Mouse (Mus musculus) lung, embryonic 15.5 days (tissue): ENCODE measurements around the gene Lrrc75b. TPM values are rescaled to one million over a fixed set of nuclear protein-coding genes. Genes with fewer than 3 reads are reported as not detected.
A peak's percentile ranks its signal among the peaks of the same experiment; 100 is the strongest.

Experiments used
- ATAC-seq: fragments of 200-750 bp; cut with Nextera tagmentation; 2 replicates; pipeline ENCODE4 v1.8.0; 2017; ENCODE audit warnings: moderate number of reproducible peaks, borderline replicate concordance; ENCODE audit not compliant: low FRiP score, low TSS enrichment; ENCODE audit errors: extremely low read depth
- H3K27ac ChIP-seq: fragments of 300-500 bp; sonication (generic); 2 replicates; pipeline ENCODE4 v1.5.1; 2015; ENCODE audit warnings: moderate library complexity, mild to moderate bottlenecking, inconsistent platforms
- H3K27me3 ChIP-seq: fragments of 300-500 bp; sonication (generic); 2 replicates; pipeline ENCODE4 v1.6.1; 2015; ENCODE audit warnings: inconsistent platforms
- H3K36me3 ChIP-seq: fragments of 300-500 bp; sonication (generic); 2 replicates; pipeline ENCODE4 v1.6.1; 2015; ENCODE audit warnings: inconsistent platforms
- H3K4me1 ChIP-seq: fragments of 300-500 bp; sonication (generic); 2 replicates; pipeline ENCODE4 v1.6.1; 2015; ENCODE audit warnings: inconsistent platforms
- H3K4me2 ChIP-seq: fragments of 300-500 bp; sonication (generic); 2 replicates; pipeline ENCODE4 v1.6.1; 2015; ENCODE audit warnings: inconsistent platforms, mild to moderate bottlenecking, moderate library complexity
- H3K4me3 ChIP-seq: fragments of 300-500 bp; sonication (generic); 2 replicates; pipeline ENCODE4 v1.5.1; 2015; ENCODE audit warnings: mild to moderate bottlenecking, inconsistent platforms
- H3K9ac ChIP-seq: fragments of 300-500 bp; sonication (generic); 2 replicates; pipeline ENCODE4 v1.6.1; 2015; ENCODE audit warnings: inconsistent platforms
- H3K9me3 ChIP-seq: fragments of 300-500 bp; sonication (generic); 2 replicates; pipeline ENCODE4 v1.6.1; 2016; ENCODE audit warnings: inconsistent platforms
- WGBS: fragments of 180-500 bp; shearing (Covaris S2); methylation state at CpG from one replicate; pipeline ENCODE4 v1.1.7; 2015; 5-methylcytosine and 5-hydroxymethylcytosine counted together
- polyA plus RNA-seq: library from polyadenylated mRNA; unstranded; fragments of >200 nt; fragmentation: Nextera tagmentation; extraction: Ambion mirVana; gene quantifications from 2 replicates; pipeline ENCODE4 v1.2.1, GENCODE M21; 2015

The Lrrc75b gene
- polyA plus RNA-seq, 1 experiment from 2014 or later: 1.1 TPM

- Histone ChIP-seq H3K9ac (no peak overlapping the region), H3K4me2 (no peak overlapping the region)
Measured at GRCm38 (mm10) chr10:75566321-75566720, 6.2 kb upstream of the Lrrc75b start.

GRCm38 (mm10) chr10:75565906-75566305, 5.8 kb upstream of the Lrrc75b start:
- 59% methylated on average over 7 of the region's 7 CpGs for WGBS
- Histone ChIP-seq H3K4me2 (no peak overlapping the region), H3K4me1 (no peaks in the 10 kb centered on the region), H3K4me3 (no peak overlapping the region), H3K27ac (no peak overlapping the region), H3K9ac (no peak overlapping the region), H3K9me3 (no peaks in the 10 kb centered on the region), H3K27me3 (peaks cover 10% of the 10 kb centered on the region), H3K36me3 (no peaks in the 10 kb centered on the region)
- no peak for ATAC-seq

More at GRCm38 (mm10) chr10:75566321-75566720, 6.2 kb upstream of the Lrrc75b start:
- no peaks in the 10 kb centered on the region for H3K36me3 ChIP-seq
- no peaks in the 10 kb centered on the region for H3K4me1 ChIP-seq
- H3K27me3 ChIP-seq: peaks cover 5% of the 10 kb centered on the region
- WGBS: 83% methylated on average over 5 of the region's 5 CpGs
- H3K27ac ChIP-seq: no peak overlapping the region
- no peak for ATAC-seq
- no peak overlapping the region for H3K4me3 ChIP-seq
- no peaks in the 10 kb centered on the region for H3K9me3 ChIP-seq

GRCm38 (mm10) chr10:75565436-75565835, 5.3 kb upstream of the Lrrc75b start:
- Histone ChIP-seq H3K9ac (no peak overlapping the region), H3K27me3 (peaks cover 14% of the 10 kb centered on the region), H3K4me3 (no peak overlapping the region), H3K27ac (no peak overlapping the region), H3K9me3 (no peaks in the 10 kb centered on the region), H3K4me2 (no peak overlapping the region), H3K36me3 (no peaks in the 10 kb centered on the region), H3K4me1 (peaks cover 1% of the 10 kb centered on the region; the same call in 1 of the 2 replicates)
- no peak for ATAC-seq
- 55% methylated on average over 6 of the region's 6 CpGs for WGBS

- Histone ChIP-seq H3K36me3 (no peaks in the 10 kb centered on the region), H3K4me3 (no peak overlapping the region), H3K4me1 (peaks cover 7% of the 10 kb centered on the region), H3K9ac (no peak overlapping the region), H3K4me2 (no peak overlapping the region), H3K27ac (no peak overlapping the region), H3K9me3 (no peaks in the 10 kb centered on the region), H3K27me3 (peaks cover 21% of the 10 kb centered on the region)
- WGBS: 85% methylated on average over 12 of the region's 12 CpGs
- no peak for ATAC-seq
Measured at GRCm38 (mm10) chr10:75564687-75565265, 4.6 kb upstream of the Lrrc75b start.

- ATAC-seq: no peak
- Histone ChIP-seq H3K27me3 (peaks cover 30% of the 10 kb centered on the region), H3K9ac (no peak overlapping the region), H3K4me1 (peaks cover 17% of the 10 kb centered on the region), H3K36me3 (no peaks in the 10 kb centered on the region), H3K4me2 (no peak overlapping the region), H3K27ac (no peak overlapping the region), H3K9me3 (no peaks in the 10 kb centered on the region), H3K4me3 (no peak overlapping the region)
- WGBS: 73% methylated on average over 8 of the region's 8 CpGs
Measured at GRCm38 (mm10) chr10:75562596-75562995, 2.5 kb upstream of the Lrrc75b start.

GRCm38 (mm10) chr10:75561071-75561654, 1.0 kb upstream of the Lrrc75b start, which contains the start of gene Ggt1:
Ggt1 (plus strand) TSS chr10:75561604.
- H3K4me2 ChIP-seq: peak within 1 kb of the TSS; percentile 99; the same call in 1 of the 2 replicates
- no peaks in the 10 kb centered on the region for H3K36me3 ChIP-seq
- ATAC-seq: no peak
- H3K9me3 ChIP-seq: no peaks in the 10 kb centered on the region
- WGBS: 59% methylated on average over 10 of the region's 10 CpGs
- H3K9ac ChIP-seq: no peak within 1 kb of the TSS
- no peak within 1 kb of the TSS for H3K4me3 ChIP-seq
- no peak within 1 kb of the TSS for H3K27ac ChIP-seq
- peaks cover 30% of the 10 kb centered on the region for H3K27me3 ChIP-seq
- H3K4me1 ChIP-seq: peaks cover 24% of the 10 kb centered on the region

GRCm38 (mm10) chr10:75560549-75560899, 394 bp upstream of the Lrrc75b start:
- Histone ChIP-seq H3K27ac (no peak overlapping the region), H3K9ac (no peak overlapping the region), H3K4me1 (peaks cover 28% of the 10 kb centered on the region), H3K4me3 (peak overlapping the region; percentile 53), H3K9me3 (no peaks in the 10 kb centered on the region), H3K27me3 (peaks cover 30% of the 10 kb centered on the region), H3K36me3 (no peaks in the 10 kb centered on the region), H3K4me2 (peak overlapping the region; percentile 99)
- ATAC-seq: no peak
- WGBS: 18% methylated on average over 6 of the region's 6 CpGs

GRCm38 (mm10) chr10:75559041-75559675, 972 bp downstream of the Lrrc75b start:
- peaks cover 28% of the 10 kb centered on the region for H3K4me1 ChIP-seq
- no peaks in the 10 kb centered on the region for H3K36me3 ChIP-seq
- H3K27me3 ChIP-seq: peaks cover 30% of the 10 kb centered on the region
- H3K4me2 ChIP-seq: peak overlapping the region; percentile 99
- H3K4me3 ChIP-seq: peak overlapping the region; percentile 53
- no peak overlapping the region for H3K27ac ChIP-seq
- WGBS: 3% methylated on average over 14 of the region's 14 CpGs
- no peaks in the 10 kb centered on the region for H3K9me3 ChIP-seq
- no peak overlapping the region for H3K9ac ChIP-seq
- ATAC-seq: no peak

GRCm38 (mm10) chr10:75558515-75558914, 1.6 kb downstream of the Lrrc75b start:
- no peaks in the 10 kb centered on the region for H3K36me3 ChIP-seq
- H3K4me3 ChIP-seq: no peak overlapping the region
- no peak for ATAC-seq
- peaks cover 30% of the 10 kb centered on the region for H3K27me3 ChIP-seq
- peaks cover 28% of the 10 kb centered on the region for H3K4me1 ChIP-seq
- no peak overlapping the region for H3K4me2 ChIP-seq
- WGBS: 37% methylated on average over 3 of the region's 3 CpGs
- H3K27ac ChIP-seq: no peak overlapping the region
- H3K9me3 ChIP-seq: no peaks in the 10 kb centered on the region
- H3K9ac ChIP-seq: no peak overlapping the region

GRCm38 (mm10) chr10:75556026-75556425, 4.1 kb downstream of the Lrrc75b start:
- H3K9ac ChIP-seq: no peak overlapping the region
- 0 out of 2 replicates have a peak overlapping the region, but pooled peaks have one; percentile 4 for H3K4me2 ChIP-seq
- no peaks in the 10 kb centered on the region for H3K9me3 ChIP-seq
- H3K4me3 ChIP-seq: no peak overlapping the region
- ATAC-seq: 0 out of 2 replicates have a peak, but pooled peaks have one; percentile 15
- H3K4me1 ChIP-seq: peaks cover 43% of the 10 kb centered on the region
- H3K36me3 ChIP-seq: no peaks in the 10 kb centered on the region
- 38% methylated on average over 9 of the region's 9 CpGs for WGBS
- H3K27ac ChIP-seq: peak overlapping the region; percentile 63
- H3K27me3 ChIP-seq: peaks cover 22% of the 10 kb centered on the region

- Histone ChIP-seq H3K9me3 (no peaks in the 10 kb centered on the region), H3K4me3 (no peak overlapping the region), H3K9ac (no peak overlapping the region), H3K36me3 (no peaks in the 10 kb centered on the region), H3K4me2 (no peak overlapping the region), H3K4me1 (peaks cover 46% of the 10 kb centered on the region), H3K27me3 (peaks cover 17% of the 10 kb centered on the region), H3K27ac (0 out of 2 replicates have a peak overlapping the region, but pooled peaks have one; percentile 21)
- 59% methylated on average over 6 of the region's 6 CpGs for WGBS
- ATAC-seq: no peak
Measured at GRCm38 (mm10) chr10:75555557-75555956, 4.6 kb downstream of the Lrrc75b start.

GRCm38 (mm10) chr10:75554090-75554489, 6.0 kb downstream of the Lrrc75b start:
- WGBS: 90% methylated on average over 8 of the region's 8 CpGs
- H3K9me3 ChIP-seq: no peaks in the 10 kb centered on the region
- H3K9ac ChIP-seq: no peak overlapping the region
- no peak overlapping the region for H3K4me2 ChIP-seq
- no peak overlapping the region for H3K4me3 ChIP-seq
- no peaks in the 10 kb centered on the region for H3K36me3 ChIP-seq
- H3K27me3 ChIP-seq: peaks cover 3% of the 10 kb centered on the region; the same call in 1 of the 2 replicates
- H3K27ac ChIP-seq: no peak overlapping the region
- H3K4me1 ChIP-seq: peaks cover 32% of the 10 kb centered on the region
- no peak for ATAC-seq
